Mouse (Mus musculus) hindbrain, postnatal 0 days (tissue): ENCODE data around the gene Cox8a. TPM values are rescaled to one million over a fixed set of nuclear protein-coding genes. Genes with fewer than 3 reads are reported as not detected.

ENCODE experiments used
- ATAC-seq: fragments of 200-750 bp; cut with Nextera tagmentation; 2 replicates; pipeline ENCODE4 v1.8.0; 2017; ENCODE audit warnings: mild to moderate bottlenecking, moderate TSS enrichment, moderate library complexity
- DNase-seq: peaks from one replicate; pipeline ENCODE4 v3.0.0-alpha.2; 2015; ENCODE audit warnings: low spot score
- H3K27ac ChIP-seq: fragments of 300-500 bp; sonication (generic); 2 replicates; pipeline ENCODE4 v1.5.1; 2014; ENCODE audit warnings: mild to moderate bottlenecking
- H3K27me3 ChIP-seq: fragments of 300-500 bp; sonication (generic); 2 replicates; pipeline ENCODE4 v1.6.1; 2014; ENCODE audit warnings: low read length, mixed read lengths; ENCODE audit not compliant: insufficient read depth
- H3K36me3 ChIP-seq: fragments of 300-500 bp; sonication (generic); 2 replicates; pipeline ENCODE4 v1.6.1; 2014; ENCODE audit warnings: low read length, mixed read lengths; ENCODE audit not compliant: insufficient read depth
- H3K4me1 ChIP-seq: fragments of 300-500 bp; sonication (generic); 2 replicates; pipeline ENCODE4 v1.6.1; 2014; ENCODE audit warnings: antibody characterized with exemption, low read length, mixed read lengths; ENCODE audit not compliant: insufficient read depth
- H3K4me2 ChIP-seq: fragments of 300-500 bp; sonication (generic); 2 replicates; pipeline ENCODE4 v1.6.1; 2014; ENCODE audit warnings: low read depth, mild to moderate bottlenecking, low read length, moderate library complexity, mixed read lengths
- H3K4me3 ChIP-seq: fragments of 300-500 bp; sonication (generic); 2 replicates; pipeline ENCODE4 v1.5.1; 2014; ENCODE audit warnings: low read length
- H3K9ac ChIP-seq: fragments of 300-500 bp; sonication (generic); replicated peaks from 2 replicates; pipeline ENCODE4 v1.6.1; 2014; ENCODE audit warnings: mild to moderate bottlenecking, low read length, moderate library complexity, mixed read lengths
- H3K9me3 ChIP-seq: fragments of 300-500 bp; sonication (generic); 2 replicates; pipeline ENCODE4 v1.6.1; 2016; ENCODE audit warnings: low read length, mixed read lengths
- CTCF ChIP-seq: IDR thresholded peaks from 2 replicates; pipeline ENCODE4 v1.5.1; 2016; ENCODE audit warnings: antibody characterized with exemption, control low read depth, low read depth
- WGBS: fragments of 180-500 bp; shearing (Covaris S2); extraction: QIAGEN DNeasy Blood & Tissue Kit; methylation state at CpG from one replicate; pipeline ENCODE4 v1.1.7; 2014; 5-methylcytosine and 5-hydroxymethylcytosine counted together
- polyA plus RNA-seq: library from polyadenylated mRNA; unstranded; fragments of >200 nt; fragmentation: Nextera tagmentation; extraction: Ambion mirVana; gene quantifications from 2 replicates; pipeline ENCODE4 v1.2.1, GENCODE M21; 2015
- total RNA-seq: library from RNA; depleted of rRNA; stranded (reverse); fragments of >200 nt; gene quantifications from 2 replicates; pipeline ENCODE4 v1.2.3, GENCODE M21; 2014

The Cox8a gene
- total and polyA plus RNA-seq, 2 experiments from 2014 or later: 1,715 to 2,044 TPM

- Histone ChIP-seq H3K27me3 (no peaks in the 10 kb centered on the region), H3K9ac (no peak overlapping the region), H3K27ac (no peak overlapping the region), H3K4me3 (no peak overlapping the region), H3K4me2 (no peak overlapping the region), H3K4me1 (peaks cover 7% of the 10 kb centered on the region; the same call in 1 of the 2 replicates), H3K36me3 (peaks cover 12% of the 10 kb centered on the region), H3K9me3 (no peaks in the 10 kb centered on the region)
- ATAC-seq (no peak), DNase-seq (no peak)
- no peak for TF ChIP-seq CTCF
- WGBS: 81% methylated on average over 1 of the region's 1 CpGs
Observed at GRCm38 (mm10) chr19:7212216-7212615, 5.2 kb downstream of the Cox8a start.

- Histone ChIP-seq H3K9me3 (no peaks in the 10 kb centered on the region), H3K9ac (no peak overlapping the region), H3K36me3 (peaks cover 5% of the 10 kb centered on the region; the same call in 1 of the 2 replicates), H3K4me2 (no peak overlapping the region), H3K4me3 (no peak overlapping the region), H3K27me3 (no peaks in the 10 kb centered on the region), H3K27ac (no peak overlapping the region), H3K4me1 (peaks cover 1% of the 10 kb centered on the region; the same call in 1 of the 2 replicates)
- ATAC-seq (no peak), DNase-seq (no peak)
- 87% methylated on average over 7 of the region's 7 CpGs for WGBS
- peak; percentile 26 for TF ChIP-seq CTCF
Observed at GRCm38 (mm10) chr19:7209907-7210646, 7.3 kb downstream of the Cox8a start.

- WGBS: under 1% methylated on average over 72 of the region's 79 CpGs
- peak; percentile 97 for ATAC-seq
Observed at GRCm38 (mm10) chr19:7205753-7206736, 11.4 kb downstream of the Cox8a start, which contains the start of gene Otub1. Otub1 (minus strand) TSS chr19:7206316.

GRCm38 (mm10) chr19:7205326-7205725 is 12.1 kb downstream of the Cox8a start:
- 24% methylated on average over 7 of the region's 7 CpGs for WGBS
- peak overlapping the region; percentile 91 for H3K27ac ChIP-seq
- no peaks in the 10 kb centered on the region for H3K9me3 ChIP-seq
- H3K4me2 ChIP-seq: peak overlapping the region; percentile 81
- peak overlapping the region; percentile 70 for H3K4me3 ChIP-seq
- H3K9ac ChIP-seq: peak overlapping the region; percentile 82
- no peak for TF ChIP-seq CTCF
- H3K27me3 ChIP-seq: no peaks in the 10 kb centered on the region
- H3K4me1 ChIP-seq: peaks cover 6% of the 10 kb centered on the region
- peaks cover 28% of the 10 kb centered on the region; the same call in 1 of the 2 replicates for H3K36me3 ChIP-seq
- DNase-seq (no peak), ATAC-seq (no peak)

More at GRCm38 (mm10) chr19:7205753-7206736, 11.4 kb downstream of the Cox8a start, which contains the start of gene Otub1:
- Histone ChIP-seq H3K9me3 (no peaks in the 10 kb centered on the region), H3K27ac (peak within 1 kb of the TSS; percentile 91), H3K27me3 (no peaks in the 10 kb centered on the region), H3K4me3 (peak within 1 kb of the TSS; percentile 70), H3K36me3 (peaks cover 24% of the 10 kb centered on the region; the same call in 1 of the 2 replicates), H3K9ac (peak within 1 kb of the TSS; percentile 82), H3K4me1 (peaks cover 6% of the 10 kb centered on the region), H3K4me2 (peak within 1 kb of the TSS; percentile 81)
- TF ChIP-seq CTCF: peak; percentile 10; the same call in 1 of the 2 replicates
- peak; percentile 96 for DNase-seq

- Histone ChIP-seq H3K4me3 (peak overlapping the region; percentile 70), H3K4me2 (peak overlapping the region; percentile 81), H3K9ac (peak overlapping the region; percentile 82), H3K9me3 (no peaks in the 10 kb centered on the region), H3K27ac (peak overlapping the region; percentile 91; the same call in 1 of the 2 replicates), H3K4me1 (peaks cover 6% of the 10 kb centered on the region), H3K27me3 (no peaks in the 10 kb centered on the region), H3K36me3 (peaks cover 32% of the 10 kb centered on the region)
- no peak for TF ChIP-seq CTCF
- DNase-seq (no peak), ATAC-seq (no peak)
- 63% methylated on average over 2 of the region's 2 CpGs for WGBS
Observed at GRCm38 (mm10) chr19:7204898-7205297, 12.5 kb downstream of the Cox8a start.

- ATAC-seq (no peak), DNase-seq (no peak)
- no peak for TF ChIP-seq CTCF
- H3K9ac ChIP-seq: no peak overlapping the region
- no peak overlapping the region for H3K27ac ChIP-seq
- peaks cover 6% of the 10 kb centered on the region for H3K4me1 ChIP-seq
- H3K4me3 ChIP-seq: no peak overlapping the region
- no peak overlapping the region for H3K4me2 ChIP-seq
- WGBS: 63% methylated on average over 1 of the region's 1 CpGs
- peaks cover 52% of the 10 kb centered on the region for H3K36me3 ChIP-seq
- no peaks in the 10 kb centered on the region for H3K9me3 ChIP-seq
- no peaks in the 10 kb centered on the region for H3K27me3 ChIP-seq
Observed at GRCm38 (mm10) chr19:7200427-7200826, 17.0 kb downstream of the Cox8a start.
